Mouse (Mus musculus): ENCODE results near the gene Ubfd1.

Ubfd1 gene

DNA sequence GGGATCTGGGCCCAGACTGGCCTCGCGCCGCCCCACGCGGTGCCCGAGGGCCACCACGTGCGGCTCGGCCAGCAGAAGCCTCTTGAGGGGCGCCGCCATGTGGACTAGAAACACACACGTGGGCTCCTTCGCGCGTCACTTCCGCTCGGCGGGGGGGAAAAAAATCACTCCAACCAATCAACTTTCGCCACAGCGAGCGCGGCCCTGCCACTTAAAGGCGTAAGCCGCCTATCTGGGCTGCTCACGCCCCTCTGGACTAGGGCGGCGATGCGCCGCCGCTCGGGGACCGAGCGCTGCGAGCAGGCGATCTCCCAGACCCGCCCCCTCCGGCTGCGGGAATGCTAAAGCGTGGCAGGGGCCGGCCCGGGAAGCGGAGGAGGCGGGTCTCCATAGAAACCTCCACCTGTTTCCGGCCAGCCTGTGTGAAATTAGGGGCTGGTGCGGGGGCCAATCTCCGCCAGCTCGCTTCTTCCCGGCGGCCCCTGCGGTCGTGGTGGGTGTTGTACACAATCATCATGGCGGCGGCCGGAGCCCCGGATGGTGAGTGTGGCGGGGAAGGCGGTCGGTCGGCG, at the start of gene Ubfd1, which contains the start of gene Ears2:
Gene Ubfd1 (plus strand): TSS at position 231 of the 572 bp plus-strand sequence.
Gene Ears2 (minus strand): TSS at position 319 of the 572 bp plus-strand sequence.
- peak; percentile 98 for DNase-seq (ENCODE audit: low read depth, low spot score)

DNA sequence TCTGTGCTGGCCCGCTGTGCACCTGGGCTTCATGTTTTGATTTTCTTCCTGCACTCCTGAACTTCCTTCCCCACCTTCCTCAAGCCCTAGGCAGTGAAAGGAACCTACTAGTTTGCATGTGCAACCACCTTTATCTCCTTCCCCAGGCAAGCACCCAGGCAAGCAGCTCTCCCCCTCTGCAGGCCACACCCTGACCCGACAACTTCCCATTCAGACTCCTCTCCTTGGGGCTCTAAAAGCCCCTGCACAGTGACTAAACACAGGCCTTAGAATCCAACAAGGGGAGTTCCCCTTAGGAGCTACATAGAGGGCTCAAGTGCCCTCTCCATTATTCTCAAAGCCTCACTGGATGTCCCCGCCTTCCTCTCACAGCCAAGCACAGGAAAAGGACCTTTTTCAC, 48.7 kb upstream of the Ubfd1 start:
- DNase-seq (ENCODE audit: low read depth, low spot score) = no peak

DNA sequence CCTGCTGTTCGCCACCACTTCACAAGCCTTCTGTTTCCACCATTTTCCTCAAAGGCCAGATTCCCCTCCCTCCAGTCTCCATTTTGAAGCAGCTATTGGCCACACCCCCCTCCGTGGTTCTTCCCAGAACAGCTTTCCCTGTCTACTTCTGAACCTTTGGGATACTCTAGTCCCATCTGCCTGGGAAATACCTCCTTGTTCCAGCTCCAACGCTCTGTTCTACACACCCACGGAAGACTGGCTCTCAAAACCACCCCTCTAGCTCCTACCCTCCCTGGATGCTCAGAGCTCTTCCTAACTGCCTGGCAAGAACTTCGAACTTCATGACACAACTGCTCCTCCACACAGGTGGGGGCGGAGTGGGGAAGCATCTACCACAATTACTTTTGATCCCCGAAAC, 48.0 kb upstream of the Ubfd1 start:
- no peak for DNase-seq (ENCODE audit: low read depth, low spot score)

DNA sequence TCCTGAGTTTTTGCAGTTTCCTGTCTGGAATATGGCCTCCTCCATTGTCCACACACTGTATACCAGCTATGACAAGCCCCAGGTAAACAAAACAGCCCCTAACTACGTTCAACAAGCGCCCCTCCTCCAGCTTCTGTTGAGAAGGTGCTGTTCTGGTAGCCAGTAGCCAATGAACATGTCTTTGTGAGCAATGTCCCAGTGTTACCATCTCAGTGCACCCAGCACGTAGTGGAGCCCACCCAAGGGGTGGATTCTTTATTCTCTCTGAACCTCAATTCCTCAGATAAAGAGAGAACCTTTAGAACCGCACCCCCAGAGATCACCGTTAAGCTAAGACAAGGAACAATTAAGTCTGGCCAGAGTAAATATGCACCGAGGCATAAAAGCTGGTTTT, 46.7 kb upstream of the Ubfd1 start:
- peak; percentile 17 for DNase-seq (ENCODE audit: low read depth, low spot score)

DNA sequence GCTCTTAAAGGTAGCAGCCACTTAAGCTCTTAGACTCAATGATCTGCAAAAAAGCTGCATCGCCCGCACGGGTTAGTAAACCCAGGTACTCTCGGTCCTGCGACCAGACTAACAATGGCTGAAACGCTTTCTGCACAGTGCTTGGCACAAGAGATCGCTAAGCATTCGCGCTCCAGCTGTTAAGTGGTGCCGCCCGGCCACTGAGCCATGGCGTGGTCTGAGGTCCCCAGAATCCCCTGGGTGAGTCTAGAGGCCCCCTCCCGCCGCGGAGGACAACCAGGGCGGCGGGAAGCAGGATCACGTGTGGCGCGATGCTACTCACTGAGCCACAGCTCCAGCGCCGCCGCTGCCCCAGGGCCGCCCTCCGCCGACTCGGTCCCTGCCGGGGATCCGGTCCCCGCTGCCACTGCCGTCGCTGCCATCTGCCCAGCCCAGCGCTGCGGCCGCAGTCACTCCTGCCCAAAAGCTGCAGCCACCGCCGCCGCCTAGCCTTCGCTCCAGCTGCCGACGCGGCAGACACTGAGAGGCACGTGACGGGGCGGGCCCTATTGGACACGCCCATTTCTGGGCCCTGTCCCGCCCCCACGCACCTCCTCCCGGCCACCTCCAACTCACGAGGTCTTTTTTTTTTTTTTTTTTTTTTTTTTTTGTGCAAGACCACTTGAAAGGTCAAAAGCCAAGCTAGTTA, 46.2 kb upstream of the Ubfd1 start, which contains the start of gene Gga2:
Gene Gga2 (minus strand): TSS at position 556 of the 688 bp plus-strand sequence.
- peak; percentile 88 for DNase-seq (ENCODE audit: low read depth, low spot score)

DNA sequence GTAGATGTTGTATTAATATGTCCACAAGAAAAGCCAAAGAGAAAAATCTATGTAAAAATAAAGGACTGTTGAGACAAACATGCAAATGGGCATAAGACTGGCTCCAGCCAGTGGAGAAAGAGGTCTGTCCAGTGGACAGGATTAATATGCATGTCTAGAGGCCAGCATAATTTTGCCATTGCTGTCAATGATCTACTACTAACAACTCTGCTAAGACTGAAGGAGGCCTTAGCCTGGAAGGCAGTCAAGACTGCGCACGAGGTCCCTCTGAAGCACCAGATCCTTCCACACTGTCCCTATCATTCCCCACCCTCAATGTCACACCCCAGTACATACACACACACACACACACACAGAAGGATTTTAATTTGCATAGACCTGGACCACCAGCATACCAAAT, 44.8 kb upstream of the Ubfd1 start:
- DNase-seq (ENCODE audit: low read depth, low spot score) = no peak

DNA sequence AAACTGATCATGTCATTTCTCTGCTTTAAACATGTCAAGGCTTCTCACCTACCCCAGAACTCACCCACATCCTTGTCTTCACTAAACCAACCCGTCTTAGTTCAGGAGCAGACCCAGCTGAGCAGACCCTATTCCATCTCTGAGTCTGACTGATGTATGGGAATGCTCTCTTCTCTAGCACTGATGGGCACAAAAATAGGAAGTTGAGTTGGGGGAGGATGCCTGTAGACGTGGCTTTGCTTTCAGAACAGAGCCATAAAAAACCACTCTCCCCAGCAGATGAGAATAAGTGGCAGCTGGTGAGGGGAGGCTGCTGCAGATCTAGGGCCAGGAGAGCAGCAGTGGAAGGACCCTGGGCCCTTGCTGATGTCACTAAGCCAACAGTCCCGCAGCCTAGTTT, 33.6 kb upstream of the Ubfd1 start:
- DNase-seq (ENCODE audit: low read depth, low spot score) = no peak

DNA sequence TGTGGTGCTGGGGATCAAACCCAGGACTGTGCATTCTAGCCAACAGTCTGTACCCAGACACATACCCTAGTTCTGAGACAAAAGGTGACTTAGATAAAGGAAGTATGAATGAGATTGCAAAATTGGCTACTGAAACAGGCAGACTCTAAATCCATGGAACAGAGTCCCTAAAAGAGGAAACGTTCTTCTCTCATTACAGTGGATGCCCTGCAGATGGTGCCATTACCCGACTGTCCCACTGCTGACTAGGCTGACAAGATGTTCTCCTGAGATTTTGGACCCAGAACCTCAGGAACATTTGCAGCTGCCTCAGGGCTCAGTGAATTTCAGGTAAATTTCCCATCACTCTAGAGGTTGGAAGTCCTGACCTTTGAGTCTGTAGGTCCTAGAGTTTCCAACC, 32.6 kb upstream of the Ubfd1 start:
- no peak for DNase-seq (ENCODE audit: low read depth, low spot score)

DNA sequence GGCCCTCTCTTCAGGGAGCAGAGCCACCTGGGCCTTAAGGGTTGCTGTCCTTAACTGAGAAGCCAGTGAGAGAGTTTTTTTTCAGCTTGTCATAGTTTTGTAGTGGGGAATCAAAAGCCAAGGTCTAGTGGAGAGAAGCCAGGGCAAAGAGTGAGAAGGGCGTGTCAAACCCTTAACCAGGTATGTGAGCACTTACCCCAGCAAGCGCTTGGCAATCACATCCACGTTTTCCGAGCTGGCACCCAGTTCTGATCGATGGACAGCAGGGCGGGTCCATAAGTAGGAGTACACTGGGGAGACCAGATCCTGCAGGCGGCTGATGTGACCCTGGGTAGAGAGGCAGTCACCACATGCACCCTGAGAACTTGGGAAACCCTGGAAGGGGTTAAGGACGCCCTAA, 22.9 kb upstream of the Ubfd1 start:
- no peak for DNase-seq (ENCODE audit: low read depth, low spot score)

DNA sequence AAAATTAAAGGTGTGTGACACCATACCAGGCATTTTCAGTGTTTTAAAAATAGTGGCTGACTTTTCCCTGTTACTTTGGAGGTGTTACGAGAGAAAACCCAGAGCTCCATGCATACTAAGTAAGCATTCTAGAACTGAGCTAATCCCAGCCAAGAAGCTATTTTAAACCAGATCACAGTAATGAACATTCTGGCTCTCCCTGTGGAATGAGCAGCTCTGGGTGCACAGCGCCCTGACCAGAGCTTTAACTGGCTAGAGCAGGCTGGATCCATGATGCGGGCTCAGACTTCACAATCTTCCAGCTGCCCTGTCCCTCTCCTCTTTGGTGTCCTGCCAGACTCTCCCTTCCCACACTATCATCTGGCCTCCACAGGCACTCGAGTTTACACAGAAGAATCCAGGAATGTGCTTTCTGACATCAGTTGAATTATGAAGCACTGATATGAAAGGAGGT, 21.8 kb upstream of the Ubfd1 start:
- DNase-seq (ENCODE audit: low read depth, low spot score) = peak; percentile 2

DNA sequence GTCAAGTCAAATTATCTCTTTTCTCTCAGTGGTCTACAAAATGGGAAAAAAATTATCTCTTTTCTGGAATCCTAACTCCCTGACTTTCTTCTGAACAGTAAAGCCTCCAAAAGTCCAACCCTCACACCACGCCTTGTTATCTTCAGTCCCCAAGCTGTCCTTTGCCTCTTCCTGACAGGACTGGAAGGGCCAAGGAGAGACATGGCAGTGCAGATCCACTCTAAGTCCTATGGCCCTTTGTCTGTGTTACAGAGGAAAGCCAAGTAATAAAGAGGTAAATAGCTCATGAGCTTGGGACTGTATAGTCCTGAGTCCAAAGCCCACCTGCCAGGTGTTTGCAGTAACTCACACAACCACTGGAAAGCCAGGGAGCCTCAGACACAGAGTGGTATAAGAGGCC, 21.3 kb upstream of the Ubfd1 start:
- no peak for DNase-seq (ENCODE audit: low read depth, low spot score)

DNA sequence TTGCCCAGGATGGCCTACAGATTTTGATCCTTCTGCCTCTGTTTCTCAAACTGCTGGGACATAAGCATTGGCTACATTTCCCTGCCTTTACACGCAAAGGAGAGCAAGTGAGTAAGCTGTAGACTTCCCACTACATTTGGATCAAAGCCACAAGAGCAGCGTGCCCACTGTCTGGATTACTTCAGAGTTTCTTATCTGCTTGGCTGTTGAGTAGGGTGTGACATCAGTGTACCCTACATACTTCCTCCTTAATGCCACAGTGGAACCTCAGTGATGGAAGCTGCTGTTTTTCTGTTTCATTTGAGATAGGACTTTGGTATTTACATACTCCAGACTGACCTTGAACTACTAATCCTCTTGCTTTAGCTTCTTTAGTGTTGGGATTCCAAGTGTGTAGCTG, 20.2 kb upstream of the Ubfd1 start:
- DNase-seq (ENCODE audit: low read depth, low spot score) = no peak

DNA sequence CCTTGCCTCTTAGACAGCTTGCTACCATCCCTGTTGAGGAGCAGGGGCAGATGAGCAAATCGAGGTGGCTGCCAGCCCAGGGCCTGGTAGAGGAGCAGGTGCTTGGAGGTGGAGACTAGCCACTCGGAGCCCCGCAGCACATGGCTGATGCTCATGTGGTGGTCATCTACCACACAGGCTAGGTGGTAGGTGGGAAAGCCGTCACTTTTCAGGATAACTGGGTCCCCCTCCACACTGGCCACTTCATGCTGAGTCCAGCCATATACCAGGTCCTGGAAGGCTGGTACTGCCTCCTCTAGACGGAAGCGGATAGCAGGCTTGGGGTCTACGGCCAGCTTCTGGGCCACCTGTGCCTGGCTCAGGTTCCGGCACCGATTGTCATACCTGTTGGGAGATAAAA, 18.8 kb upstream of the Ubfd1 start:
- no peak for DNase-seq (ENCODE audit: low read depth, low spot score)

DNA sequence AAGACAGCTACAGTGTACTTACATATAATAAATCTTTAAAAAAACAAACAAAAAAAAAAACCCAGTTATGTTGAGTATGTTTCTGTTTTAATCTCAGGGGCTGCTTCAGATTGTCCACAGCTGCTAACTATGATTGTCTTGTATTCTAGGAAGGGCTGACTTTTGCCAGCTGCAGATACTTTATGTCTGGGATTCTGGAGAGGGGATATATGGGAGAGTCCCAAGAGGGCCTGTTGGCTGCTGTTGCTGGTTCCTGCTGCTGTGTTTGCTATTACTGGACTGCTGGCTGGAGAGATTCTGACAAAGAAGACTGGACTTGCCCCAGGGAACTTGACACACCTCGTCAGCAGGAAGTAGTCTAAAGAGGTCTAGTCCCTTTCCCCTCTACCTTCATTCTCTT, 16.1 kb upstream of the Ubfd1 start:
- no peak for DNase-seq (ENCODE audit: low read depth, low spot score)

DNA sequence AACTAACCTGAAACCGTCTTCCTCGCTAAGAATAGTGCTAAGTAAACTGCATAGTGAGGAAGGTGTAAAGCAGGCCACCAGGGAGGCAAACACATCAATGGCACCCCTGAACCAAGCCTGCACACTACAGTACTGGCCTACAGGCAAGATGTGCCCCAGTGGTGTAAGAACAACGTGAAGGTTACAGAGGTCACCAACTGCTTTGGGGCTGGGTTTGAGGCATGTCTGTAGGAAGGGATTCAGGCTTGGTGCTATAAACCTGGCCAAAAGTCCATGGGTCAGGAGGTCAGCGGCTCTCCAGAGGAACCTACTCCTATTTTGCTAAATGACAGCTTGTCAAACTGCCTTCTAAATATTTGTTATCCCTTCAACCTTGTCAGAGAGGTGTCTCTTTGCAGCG, 10.3 kb upstream of the Ubfd1 start:
- no peak for DNase-seq (ENCODE audit: low read depth, low spot score)

DNA sequence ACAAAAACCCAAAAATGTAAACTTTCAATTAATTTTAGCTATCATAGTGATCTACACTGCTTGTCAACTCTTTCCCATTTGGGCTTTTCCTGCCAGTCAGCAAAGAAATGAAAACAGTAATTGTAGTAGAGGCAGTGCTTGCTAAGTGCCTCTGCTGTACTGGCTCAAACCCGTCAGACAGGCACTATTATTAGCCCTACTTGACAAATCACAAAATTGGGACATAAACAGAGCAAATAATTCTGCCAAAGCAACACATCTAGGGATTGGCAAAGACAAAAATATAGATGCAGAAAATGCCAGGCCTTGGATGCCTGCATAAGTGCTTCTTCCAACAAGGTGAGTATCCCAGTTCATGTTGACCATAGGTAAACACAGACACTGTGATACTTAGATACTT, 1.3 kb upstream of the Ubfd1 start:
- no peak for DNase-seq (ENCODE audit: low read depth, low spot score)

DNA sequence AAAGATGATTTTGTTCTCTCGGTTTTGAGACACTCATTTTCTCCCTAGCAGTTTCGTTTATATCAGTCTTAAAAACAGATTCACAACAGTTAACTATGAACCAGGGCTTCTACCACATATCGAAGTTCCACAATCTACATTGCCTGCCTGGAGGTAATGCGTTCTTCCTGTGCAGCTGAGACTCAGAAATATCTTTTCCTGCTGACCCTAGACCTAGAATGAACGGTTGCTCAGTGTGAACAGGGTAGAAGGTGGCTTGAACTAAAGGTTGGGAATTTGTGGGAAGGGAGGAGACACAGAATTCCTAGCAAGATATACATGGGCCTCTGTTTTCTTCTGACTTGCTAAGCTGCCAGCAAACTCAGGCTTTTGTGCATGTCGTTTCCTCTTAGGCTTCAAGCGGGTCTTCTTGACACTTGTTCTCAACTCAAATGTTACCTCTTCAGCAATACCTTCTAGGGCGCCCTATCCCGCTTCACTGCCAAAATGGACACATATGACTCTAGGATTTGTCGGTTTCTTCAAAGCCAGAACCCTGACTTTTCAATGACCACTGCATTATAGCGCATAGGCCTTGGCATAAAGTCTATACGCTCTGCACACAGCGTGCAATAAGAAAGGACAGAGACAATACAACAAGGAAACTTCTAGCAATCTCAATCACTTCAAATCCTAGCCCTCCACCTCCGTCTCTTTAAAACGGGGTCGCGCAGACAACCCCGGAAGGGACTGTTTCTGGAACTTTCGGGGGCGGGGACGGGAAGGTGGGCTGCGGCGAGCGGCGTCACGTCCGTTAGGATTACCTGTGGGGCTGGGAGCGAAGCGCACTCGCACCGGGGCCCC, 652 bp upstream of the Ubfd1 start:
- DNase-seq (ENCODE audit: low read depth, low spot score) = no peak

DNA sequence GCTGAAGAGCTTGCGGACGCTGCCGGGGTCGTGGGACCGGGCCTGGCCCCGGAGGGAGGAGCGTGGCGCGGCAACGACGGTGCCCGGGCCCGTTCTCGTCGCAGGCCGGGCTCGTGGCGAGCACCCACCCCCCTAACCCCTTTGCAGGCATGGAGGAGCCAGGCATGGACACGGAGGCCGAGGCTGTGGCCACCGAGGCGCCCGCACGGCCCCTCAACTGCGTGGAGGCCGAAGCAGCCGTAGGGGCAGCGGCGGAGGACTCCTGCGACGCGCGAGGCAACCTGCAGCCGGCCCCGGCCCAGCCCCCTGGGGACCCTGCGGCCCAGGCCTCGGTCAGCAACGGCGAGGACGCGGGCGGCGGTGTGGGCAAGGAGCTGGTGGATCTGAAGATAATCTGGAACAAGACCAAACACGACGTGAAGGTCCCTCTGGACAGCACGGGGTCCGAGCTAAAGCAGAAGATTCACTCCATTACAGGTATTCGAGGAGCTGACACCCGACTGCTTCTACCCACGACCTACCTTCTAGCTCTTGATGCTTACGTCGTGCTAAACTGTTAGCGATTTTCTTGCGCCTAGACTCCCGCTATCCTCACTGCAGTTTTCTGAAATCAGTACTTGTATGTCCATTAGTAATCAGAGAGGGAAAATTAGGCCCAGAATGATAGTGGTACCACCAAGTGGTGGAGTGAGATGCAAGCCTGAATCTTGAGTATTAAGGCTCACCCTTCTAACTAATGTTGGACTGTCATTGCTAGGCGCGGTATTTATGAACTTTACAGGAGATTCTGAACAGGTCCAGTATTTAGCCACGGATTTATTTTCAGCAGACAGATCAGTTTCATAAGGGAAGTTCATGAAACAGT, 774 bp downstream of the Ubfd1 start:
- peak; percentile 5 for DNase-seq (ENCODE audit: low read depth, low spot score)

DNA sequence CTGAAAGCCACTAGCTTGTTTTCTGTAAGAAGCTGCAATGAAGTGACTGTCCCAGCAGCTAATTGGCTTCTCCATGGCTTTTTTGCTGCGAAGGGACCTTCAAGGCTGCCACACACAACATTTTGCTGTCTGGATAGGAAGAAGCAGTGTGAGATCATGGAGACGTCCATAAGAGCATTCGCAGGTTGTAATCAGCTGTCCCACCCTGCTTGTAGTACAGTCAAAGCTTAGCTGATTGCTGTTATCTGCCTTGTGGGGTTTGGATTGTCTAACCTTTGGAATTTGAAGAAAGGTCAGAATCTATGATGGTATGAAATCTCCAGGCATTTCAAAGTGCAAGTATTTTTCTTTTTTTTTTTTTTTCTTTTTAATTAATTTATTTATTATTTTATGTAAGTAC, 7.4 kb downstream of the Ubfd1 start:
- DNase-seq (ENCODE audit: low read depth, low spot score) = no peak

DNA sequence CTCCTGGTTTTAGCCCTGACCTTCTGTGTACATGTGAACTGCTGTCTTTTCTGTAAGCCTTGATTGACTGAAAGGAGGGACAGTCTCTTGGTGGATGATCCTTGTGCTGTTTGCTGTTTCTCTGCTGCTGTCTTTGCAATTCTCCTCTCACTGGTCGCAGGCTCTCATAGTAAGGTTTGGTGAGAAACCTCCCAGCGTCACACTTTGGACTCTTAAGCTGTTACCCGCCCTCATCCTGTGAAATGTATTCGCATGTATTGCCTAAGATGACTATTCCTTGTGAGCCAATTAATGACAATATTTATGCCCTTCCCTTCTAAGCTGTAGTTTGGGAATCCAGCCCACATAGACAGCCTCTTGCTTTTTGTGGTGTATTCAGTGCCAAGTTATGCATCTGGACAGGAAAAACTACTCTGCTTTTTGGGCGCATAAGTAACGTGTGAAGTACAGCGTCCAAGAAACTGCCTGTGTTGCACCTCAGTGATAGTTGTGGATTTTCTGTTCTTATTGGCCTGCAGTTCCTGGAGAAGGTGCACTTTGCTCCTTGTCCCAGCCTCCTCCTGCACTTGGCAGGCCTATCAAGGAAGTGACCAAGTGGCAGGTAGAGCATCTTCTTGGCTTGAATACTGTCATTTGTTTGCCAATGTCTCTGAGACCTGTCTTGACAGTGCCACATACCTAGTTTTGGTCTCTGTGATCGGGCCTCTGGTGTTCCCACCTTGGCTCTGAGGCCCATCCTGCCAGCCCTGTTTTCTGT, 13.0 kb downstream of the Ubfd1 start:
- DNase-seq (ENCODE audit: low read depth, low spot score) = no peak

DNA sequence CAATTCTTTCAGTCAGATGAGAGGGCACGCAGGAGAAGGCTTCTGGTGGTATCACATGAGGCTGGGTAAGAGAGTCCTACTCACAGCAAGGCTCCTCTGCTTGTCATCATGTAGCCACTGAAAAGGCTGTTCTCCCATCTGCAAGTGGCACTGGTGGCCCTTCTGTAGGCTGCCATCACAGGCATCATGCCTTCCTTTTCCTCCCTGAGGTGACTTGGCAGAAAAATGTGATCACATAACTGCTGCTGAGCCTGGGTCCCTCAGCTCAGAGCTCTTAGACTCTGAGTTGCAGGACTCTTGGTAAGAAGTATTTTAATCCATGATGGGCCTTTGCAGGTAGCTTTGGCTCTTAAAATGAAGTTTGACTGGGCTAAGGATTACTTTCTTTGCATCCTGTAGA, 14.1 kb downstream of the Ubfd1 start:
- DNase-seq (ENCODE audit: low read depth, low spot score) = no peak
